Mouse (Mus musculus): ENCODE results near the gene Ppargc1a. TPM values are rescaled to one million over a fixed set of nuclear protein-coding genes. Genes with fewer than 3 reads are reported as not detected.

Ppargc1a gene
- polyA plus RNA-seq, 1 experiment, result 9.3 TPM

GRCm38 (mm10) chr5:51551852-51552482 is 15.6 kb downstream of the Ppargc1a start:
- DNase-seq (ENCODE audit: low read depth), result no peak
- TF ChIP-seq POLR2A (IDR thresholded peaks at IDR 0.05; ENCODE audit: borderline replicate concordance, extremely low read depth, insufficient read depth, insufficient read length, poor library complexity, severe bottlenecking), result no peak
- TF ChIP-seq CTCF (IDR thresholded peaks at IDR 0.05; ENCODE audit: borderline replicate concordance, extremely low read depth, insufficient read depth, insufficient read length), result no peak

DNA sequence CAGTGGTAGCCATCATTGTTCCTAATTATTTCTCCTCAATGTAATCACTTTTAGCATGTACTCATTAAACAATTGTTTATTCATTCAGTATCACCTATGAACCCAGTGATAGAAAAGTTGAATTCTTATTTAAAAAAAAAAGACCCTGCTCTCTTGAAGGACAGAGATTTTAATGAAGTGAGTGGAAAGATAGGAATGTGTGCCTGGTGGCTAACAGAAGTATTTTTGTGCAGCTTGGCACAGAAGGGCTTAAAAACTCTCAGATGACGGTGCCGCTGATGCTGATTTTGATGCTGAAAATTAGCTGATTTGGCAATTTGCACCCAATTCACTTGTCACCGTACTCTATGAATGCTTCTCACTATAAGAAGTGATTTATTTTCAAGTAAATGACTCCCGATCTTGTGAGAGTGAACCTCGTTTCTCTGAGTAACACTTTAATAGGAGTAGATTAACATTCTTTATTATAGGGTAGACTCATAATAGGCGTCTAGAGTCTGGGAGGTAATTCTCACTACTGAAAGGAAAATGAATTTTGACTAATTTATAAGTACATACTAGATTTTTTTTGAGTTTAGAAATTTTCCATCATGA is 20.0 kb downstream of the Ppargc1a start:
- peak; percentile 68 for DNase-seq (ENCODE audit: low read depth)
- no peak for TF ChIP-seq CTCF (IDR thresholded peaks at IDR 0.05; ENCODE audit: borderline replicate concordance, extremely low read depth, insufficient read depth, insufficient read length)
- no peak for TF ChIP-seq POLR2A (IDR thresholded peaks at IDR 0.05; ENCODE audit: borderline replicate concordance, extremely low read depth, insufficient read depth, insufficient read length, poor library complexity, severe bottlenecking)

DNA sequence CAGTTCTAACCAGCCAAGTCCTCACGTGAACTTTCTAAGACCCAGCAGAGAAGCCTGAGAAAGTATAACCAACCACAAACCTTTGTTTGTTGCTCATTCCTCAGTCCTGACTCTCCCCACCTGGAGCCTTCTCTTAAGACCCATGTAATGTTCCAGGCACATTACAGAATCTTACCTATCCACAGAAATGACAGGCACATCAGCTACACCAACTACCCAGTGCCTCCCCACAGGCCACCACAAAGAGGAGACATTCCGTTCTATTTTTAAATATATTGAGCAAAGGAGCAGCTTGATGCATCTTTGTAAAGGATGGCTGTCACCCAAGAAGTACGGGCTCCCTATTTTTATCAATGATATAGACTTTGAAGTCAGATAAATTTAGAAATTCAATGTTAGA is 20.7 kb downstream of the Ppargc1a start:
- TF ChIP-seq POLR2A (IDR thresholded peaks at IDR 0.05; ENCODE audit: borderline replicate concordance, extremely low read depth, insufficient read depth, insufficient read length, poor library complexity, severe bottlenecking) (no peak), CTCF (IDR thresholded peaks at IDR 0.05; ENCODE audit: borderline replicate concordance, extremely low read depth, insufficient read depth, insufficient read length) (no peak)

GRCm38 (mm10) chr5:51545133-51546049 is 22.1 kb downstream of the Ppargc1a start:
- TF ChIP-seq CTCF (IDR thresholded peaks at IDR 0.05; ENCODE audit: borderline replicate concordance, extremely low read depth, insufficient read depth, insufficient read length), result no peak
- TF ChIP-seq POLR2A (IDR thresholded peaks at IDR 0.05; ENCODE audit: borderline replicate concordance, extremely low read depth, insufficient read depth, insufficient read length, poor library complexity, severe bottlenecking), result no peak
- DNase-seq (ENCODE audit: low read depth), result no peak

More for the DNA sequence above, 20.7 kb downstream of the Ppargc1a start:
- DNase-seq (ENCODE audit: low read depth), result no peak

GRCm38 (mm10) chr5:51544141-51544735 is 23.3 kb downstream of the Ppargc1a start:
- no peak for DNase-seq (ENCODE audit: low read depth)
- TF ChIP-seq POLR2A (IDR thresholded peaks at IDR 0.05; ENCODE audit: borderline replicate concordance, extremely low read depth, insufficient read depth, insufficient read length, poor library complexity, severe bottlenecking), result no peak
- no peak for TF ChIP-seq CTCF (IDR thresholded peaks at IDR 0.05; ENCODE audit: borderline replicate concordance, extremely low read depth, insufficient read depth, insufficient read length)

- no peak for DNase-seq (ENCODE audit: low read depth)
- TF ChIP-seq POLR2A (IDR thresholded peaks at IDR 0.05; ENCODE audit: borderline replicate concordance, extremely low read depth, insufficient read depth, insufficient read length, poor library complexity, severe bottlenecking) (no peak), CTCF (IDR thresholded peaks at IDR 0.05; ENCODE audit: borderline replicate concordance, extremely low read depth, insufficient read depth, insufficient read length) (no peak)
These were observed 26.0 kb downstream of the Ppargc1a start for GRCm38 (mm10) chr5:51541557-51541956.

GRCm38 (mm10) chr5:51540816-51541215 is 26.7 kb downstream of the Ppargc1a start:
- no peak for DNase-seq (ENCODE audit: low read depth)
- TF ChIP-seq CTCF (IDR thresholded peaks at IDR 0.05; ENCODE audit: borderline replicate concordance, extremely low read depth, insufficient read depth, insufficient read length) (no peak), POLR2A (IDR thresholded peaks at IDR 0.05; ENCODE audit: borderline replicate concordance, extremely low read depth, insufficient read depth, insufficient read length, poor library complexity, severe bottlenecking) (no peak)

DNA sequence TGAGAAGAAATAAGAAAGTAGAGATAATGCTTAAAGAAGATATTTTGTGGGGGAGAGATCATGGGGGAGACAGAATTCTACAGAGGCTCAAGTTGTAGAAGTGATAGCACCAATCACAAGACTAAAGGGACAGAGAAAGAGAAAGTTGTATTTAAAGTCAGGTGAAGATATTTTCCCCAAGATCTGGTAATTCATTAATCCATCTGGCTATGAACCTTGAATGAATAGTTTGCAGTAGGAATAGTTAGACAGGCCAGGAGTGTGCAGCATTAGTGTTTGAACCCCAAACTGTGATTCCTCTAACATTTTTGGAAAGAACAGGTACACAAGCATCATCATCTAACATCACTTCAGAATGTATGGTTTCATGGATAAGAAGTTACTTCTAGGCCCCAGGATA is 28.0 kb downstream of the Ppargc1a start:
- TF ChIP-seq CTCF (IDR thresholded peaks at IDR 0.05; ENCODE audit: borderline replicate concordance, extremely low read depth, insufficient read depth, insufficient read length) (no peak), POLR2A (IDR thresholded peaks at IDR 0.05; ENCODE audit: borderline replicate concordance, extremely low read depth, insufficient read depth, insufficient read length, poor library complexity, severe bottlenecking) (no peak)
- no peak for DNase-seq (ENCODE audit: low read depth)

GRCm38 (mm10) chr5:51538319-51538718 is 29.2 kb downstream of the Ppargc1a start:
- peak; percentile 24 for DNase-seq (ENCODE audit: low read depth)
- no peak for TF ChIP-seq POLR2A (IDR thresholded peaks at IDR 0.05; ENCODE audit: borderline replicate concordance, extremely low read depth, insufficient read depth, insufficient read length, poor library complexity, severe bottlenecking)
- TF ChIP-seq CTCF (IDR thresholded peaks at IDR 0.05; ENCODE audit: borderline replicate concordance, extremely low read depth, insufficient read depth, insufficient read length), result no peak

DNA sequence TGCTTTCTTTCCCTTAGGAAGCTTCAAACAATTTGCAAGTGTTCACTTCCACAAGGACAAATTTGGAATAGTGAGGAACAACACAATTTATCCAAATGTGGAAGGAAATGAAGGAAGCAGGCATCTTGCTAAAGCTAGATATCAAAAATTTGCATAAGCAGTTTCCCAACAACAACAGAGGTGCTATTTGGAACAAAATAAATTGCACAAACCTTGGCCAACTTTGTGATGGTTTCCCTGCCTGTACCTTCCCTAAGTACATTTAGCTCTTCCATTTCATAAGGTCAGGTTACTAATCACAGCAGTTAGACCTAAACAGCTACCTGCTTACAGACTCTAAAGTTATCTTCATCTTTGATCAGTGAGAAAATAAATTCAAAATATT is 29.9 kb downstream of the Ppargc1a start:
- no peak for TF ChIP-seq CTCF (IDR thresholded peaks at IDR 0.05; ENCODE audit: borderline replicate concordance, extremely low read depth, insufficient read depth, insufficient read length)
- no peak for DNase-seq (ENCODE audit: low read depth)

GRCm38 (mm10) chr5:51537009-51537645 is 30.4 kb downstream of the Ppargc1a start:
- TF ChIP-seq POLR2A (IDR thresholded peaks at IDR 0.05; ENCODE audit: borderline replicate concordance, extremely low read depth, insufficient read depth, insufficient read length, poor library complexity, severe bottlenecking), result no peak
- no peak for DNase-seq (ENCODE audit: low read depth)

All from brain, embryonic 14.5 days (tissue).